Mouse (Mus musculus) embryonic facial prominence, embryonic 11.5 days (tissue): ENCODE measurements at regions not wholly inside any gene's neighbourhood (a gene's known extent, or its start where the extent isn't known, plus 50 kb on each side); places are given as distances from the start of the nearest gene placed in this dataset.
"Not testable (repeated sequence)": the region's sequence is repeated elsewhere in the genome, so short reads cannot be mapped to it uniquely, and the experiment has no call there.

Experiments used
- ATAC-seq: fragments of 200-750 bp; cut with Nextera tagmentation; replicated peaks from 2 replicates; pipeline ENCODE4 v1.8.0; 2017; ENCODE audit warnings: low read depth; ENCODE audit not compliant: insufficient number of reproducible peaks, low FRiP score, low TSS enrichment
- DNase-seq: peaks from one replicate; pipeline ENCODE4 v3.0.0-alpha.2; 2015; ENCODE audit warnings: low spot score
- H3K27ac ChIP-seq: fragments of 300-500 bp; sonication (generic); replicated peaks from 2 replicates; pipeline ENCODE4 v1.5.1; 2014; ENCODE audit warnings: mild to moderate bottlenecking, low read depth, low read length, control low read depth
- H3K27me3 ChIP-seq: fragments of 300-500 bp; sonication (generic); 2 replicates; pipeline ENCODE4 v1.6.1; 2014; ENCODE audit warnings: mild to moderate bottlenecking, low read length, moderate library complexity, mixed read lengths; ENCODE audit not compliant: control insufficient read depth, insufficient read depth
- H3K36me3 ChIP-seq: fragments of 300-500 bp; sonication (generic); replicated peaks from 2 replicates; pipeline ENCODE4 v1.6.1; 2014; ENCODE audit warnings: low read depth, mild to moderate bottlenecking, low read length, moderate library complexity, mixed read lengths; ENCODE audit not compliant: control insufficient read depth, insufficient read depth
- H3K4me1 ChIP-seq: fragments of 300-500 bp; sonication (generic); 2 replicates; pipeline ENCODE4 v1.6.1; 2014; ENCODE audit warnings: low read length, mixed read lengths; ENCODE audit not compliant: control insufficient read depth, insufficient read depth
- H3K4me2 ChIP-seq: fragments of 300-500 bp; sonication (generic); 2 replicates; pipeline ENCODE4 v1.6.1; 2014; ENCODE audit warnings: low read depth, mild to moderate bottlenecking, control low read depth, low read length, moderate library complexity
- H3K4me3 ChIP-seq: fragments of 300-500 bp; sonication (generic); 2 replicates; pipeline ENCODE4 v1.5.1; 2014; ENCODE audit warnings: low read depth, low read length, control low read depth
- H3K9ac ChIP-seq: fragments of 300-500 bp; sonication (generic); replicated peaks from 2 replicates; pipeline ENCODE4 v1.6.1; 2014; ENCODE audit warnings: mild to moderate bottlenecking, control low read depth, low read length
- H3K9me3 ChIP-seq: fragments of 300-500 bp; sonication (generic); replicated peaks from 2 replicates; pipeline ENCODE4 v1.6.1; 2016; ENCODE audit warnings: mild to moderate bottlenecking, low read length, inconsistent platforms, mixed read lengths; ENCODE audit not compliant: control insufficient read depth
- WGBS: fragments of 180-500 bp; shearing (Covaris S2); extraction: QIAGEN DNeasy Blood & Tissue Kit; methylation state at CpG from one replicate; pipeline ENCODE4 v1.1.7; 2014; 5-methylcytosine and 5-hydroxymethylcytosine counted together

DNA sequence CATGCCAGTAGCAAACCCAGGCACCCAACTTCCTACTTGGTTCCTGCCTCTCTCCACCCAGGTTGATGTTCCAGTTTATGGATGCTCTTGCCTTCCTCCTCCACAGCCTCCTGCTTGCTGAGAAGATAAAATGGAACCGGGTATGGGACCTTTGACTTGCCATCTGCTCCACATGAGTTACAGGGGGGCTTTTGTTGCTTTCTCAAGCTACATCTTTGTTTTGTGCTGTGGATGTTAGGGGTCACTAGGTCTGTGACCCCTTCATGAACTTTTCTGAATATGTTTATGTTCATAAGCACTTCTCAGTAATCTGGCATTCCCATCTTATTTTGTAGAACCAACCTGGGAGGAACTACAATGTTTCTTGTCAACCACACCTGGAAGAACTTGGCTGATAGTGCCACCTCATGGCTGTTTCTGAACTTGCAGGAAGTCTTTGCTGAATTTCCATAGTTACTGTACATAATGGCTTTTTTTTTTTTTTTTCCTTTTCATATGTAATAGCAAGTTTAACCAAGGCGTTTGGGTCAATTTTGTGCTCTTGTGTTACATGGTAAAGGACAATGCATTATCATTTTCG lies 234.9 kb upstream of the Vmn1r3 start:
- H3K4me2 ChIP-seq: no peak overlapping the region
- no peaks in the 10 kb centered on the region for H3K9me3 ChIP-seq
- DNase-seq (peak; percentile 25), ATAC-seq (no peak)
- no peak overlapping the region for H3K9ac ChIP-seq
- no peaks in the 10 kb centered on the region for H3K4me1 ChIP-seq
- no peaks in the 10 kb centered on the region for H3K36me3 ChIP-seq
- WGBS: 27% methylated on average over 3 of the region's 3 CpGs
- no peaks in the 10 kb centered on the region for H3K27me3 ChIP-seq
- H3K4me3 ChIP-seq: no peak overlapping the region
- H3K27ac ChIP-seq: no peak overlapping the region

DNA sequence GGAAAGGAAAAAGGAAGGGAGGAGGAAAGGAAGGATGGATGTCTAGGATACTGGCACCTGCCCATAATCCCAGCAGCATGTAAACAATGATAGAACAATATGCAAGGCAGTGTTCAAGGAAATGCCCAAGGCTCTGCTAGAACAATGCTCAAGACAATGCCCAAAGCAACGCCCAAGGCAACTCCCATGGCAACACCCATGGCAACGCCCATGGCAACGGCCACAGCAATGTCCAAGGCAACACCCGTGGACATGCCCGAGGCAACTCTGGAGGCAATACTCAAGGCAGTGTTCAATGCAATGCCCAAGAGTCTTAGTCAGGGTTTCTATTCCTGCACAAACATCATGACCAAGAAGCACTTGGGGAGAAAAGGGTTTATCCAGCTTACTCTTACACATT lies 231.5 kb upstream of the Vmn1r3 start:
- Histone ChIP-seq H3K4me3 (no peak overlapping the region), H3K9me3 (no peaks in the 10 kb centered on the region), H3K27me3 (no peaks in the 10 kb centered on the region), H3K4me1 (no peaks in the 10 kb centered on the region), H3K9ac (no peak overlapping the region), H3K27ac (no peak overlapping the region), H3K4me2 (no peak overlapping the region), H3K36me3 (no peaks in the 10 kb centered on the region)
- WGBS: 80% methylated on average over 5 of the region's 5 CpGs
- no peak for DNase-seq
- no peak for ATAC-seq

DNA sequence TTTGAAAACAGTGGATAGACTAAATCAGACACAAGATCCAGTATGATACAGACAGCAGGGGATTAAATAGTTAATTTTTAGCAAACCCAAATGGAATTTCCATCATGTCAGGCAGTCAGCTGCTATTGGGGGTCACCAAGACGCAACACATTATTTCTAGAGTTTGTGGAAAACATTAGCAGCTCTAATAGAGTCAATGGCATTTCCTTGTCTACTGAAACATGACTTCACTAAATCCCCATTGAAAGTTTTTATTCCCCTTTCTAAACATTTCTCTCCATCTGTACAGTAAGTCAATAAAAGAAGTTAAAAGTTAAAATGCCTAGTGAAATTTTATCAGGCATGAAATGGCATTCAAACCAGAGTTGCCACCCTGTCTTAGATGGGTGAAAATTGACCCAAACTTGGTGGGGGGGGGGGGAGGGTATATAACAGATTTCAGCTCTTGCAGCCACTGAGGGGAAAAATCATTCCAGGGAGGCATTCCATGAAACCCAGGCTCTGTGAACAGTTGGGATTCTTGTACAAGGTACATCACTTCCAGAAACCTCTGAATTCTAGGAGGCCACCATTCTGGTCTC lies 229.4 kb upstream of the Vmn1r3 start:
- WGBS: 62% methylated on average over 1 of the region's 1 CpGs
- H3K4me2 ChIP-seq, H3K36me3 ChIP-seq, H3K27me3 ChIP-seq, ATAC-seq, H3K4me3 ChIP-seq, H3K27ac ChIP-seq, DNase-seq, H3K9ac ChIP-seq, H3K4me1 ChIP-seq, H3K9me3 ChIP-seq: not testable (repeated sequence)

DNA sequence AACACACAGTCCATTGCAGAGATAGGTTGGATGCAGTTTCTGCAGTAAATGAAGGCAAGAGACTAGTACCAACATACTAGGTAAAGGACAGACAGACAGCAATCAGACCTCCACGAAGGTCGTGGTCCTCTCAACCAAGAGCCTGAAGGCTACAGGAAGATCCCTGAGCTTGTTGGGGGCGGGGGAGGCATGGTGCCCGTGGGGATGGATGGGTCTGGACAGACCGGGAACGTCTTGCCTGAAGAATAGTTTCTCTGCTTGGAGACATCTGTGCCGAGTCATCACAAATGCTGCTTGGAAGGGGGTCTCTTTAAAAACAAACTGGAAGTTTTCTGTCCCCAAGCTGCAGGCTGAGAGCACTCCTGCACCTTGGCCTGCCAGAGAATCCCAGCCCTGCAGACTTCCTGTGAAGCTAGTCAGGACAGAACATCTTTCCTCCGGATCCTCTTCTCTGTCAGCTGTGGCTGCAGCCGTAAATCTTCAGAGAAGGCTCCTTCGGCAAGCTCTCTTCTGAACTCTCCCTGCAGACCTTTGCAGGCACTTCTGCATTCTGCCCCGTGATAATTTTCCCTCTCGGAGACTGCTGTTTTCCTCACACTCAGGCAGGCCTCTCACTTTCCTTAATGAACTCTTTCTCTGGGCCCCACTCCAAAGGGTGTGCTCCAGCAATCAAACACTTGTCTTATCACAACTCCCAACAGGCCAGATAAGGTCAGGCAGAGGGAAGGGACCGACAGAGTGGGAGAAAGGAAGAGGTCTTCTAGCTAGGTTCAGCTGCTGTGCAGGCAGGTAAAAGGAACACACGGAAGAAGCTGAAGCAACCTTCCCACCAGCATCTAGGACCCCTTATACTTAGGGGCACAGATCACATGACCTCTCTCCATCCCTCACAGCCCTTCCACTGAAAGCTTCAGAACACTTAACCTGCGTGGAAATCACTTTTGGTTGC lies 228.6 kb upstream of the Vmn1r3 start:
- DNase-seq (no peak), ATAC-seq (no peak)
- H3K9ac ChIP-seq: no peak overlapping the region
- no peaks in the 10 kb centered on the region for H3K4me1 ChIP-seq
- WGBS: 73% methylated on average over 15 of the region's 15 CpGs
- H3K4me2 ChIP-seq: no peak overlapping the region
- H3K9me3 ChIP-seq: no peaks in the 10 kb centered on the region
- H3K36me3 ChIP-seq: no peaks in the 10 kb centered on the region
- no peak overlapping the region for H3K27ac ChIP-seq
- no peak overlapping the region for H3K4me3 ChIP-seq
- H3K27me3 ChIP-seq: no peaks in the 10 kb centered on the region

DNA sequence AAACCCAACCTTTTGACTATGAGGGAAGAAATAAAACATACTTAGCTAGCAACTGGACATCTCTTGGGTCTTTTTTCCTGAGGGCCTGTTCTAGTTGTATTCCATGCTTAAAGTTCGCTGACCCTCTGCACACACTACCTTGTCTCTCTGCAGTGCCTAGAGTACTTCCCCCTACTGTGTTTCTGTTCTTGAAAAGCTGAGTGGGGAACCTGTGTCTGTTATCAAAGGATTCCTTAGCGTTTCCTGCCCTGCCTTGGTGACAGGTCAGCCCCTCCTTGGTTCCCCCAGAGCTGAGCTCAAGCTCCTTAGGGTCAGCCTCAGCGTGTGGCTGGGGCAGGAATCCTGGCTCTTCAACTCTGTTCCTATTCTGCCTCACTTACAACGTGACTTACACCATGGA lies 227.2 kb upstream of the Vmn1r3 start:
- H3K9me3 ChIP-seq, DNase-seq, H3K36me3 ChIP-seq, H3K27ac ChIP-seq, H3K4me2 ChIP-seq, H3K27me3 ChIP-seq, H3K9ac ChIP-seq, H3K4me1 ChIP-seq, ATAC-seq, H3K4me3 ChIP-seq: not testable (repeated sequence)
- 52% methylated on average over 4 of the region's 4 CpGs for WGBS

DNA sequence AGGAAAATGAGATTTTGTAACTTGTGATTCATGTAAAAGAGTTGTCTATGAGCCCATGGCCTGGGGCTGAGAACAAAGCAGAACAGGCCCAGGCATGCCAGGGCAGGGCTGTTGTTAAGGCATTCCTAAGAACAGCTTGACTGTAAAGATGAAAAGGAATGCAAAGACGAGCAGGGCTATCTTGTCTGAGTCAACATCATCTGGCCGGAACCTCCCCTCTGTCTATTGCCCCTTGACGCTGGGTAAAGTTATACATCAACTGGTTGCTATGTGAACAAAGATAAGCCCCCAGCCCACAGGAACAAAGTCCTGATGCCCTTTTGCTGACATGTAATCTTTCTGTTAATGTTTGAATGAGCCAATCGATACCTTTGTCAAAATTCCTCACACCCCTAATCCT lies 217.7 kb upstream of the Vmn1r3 start:
- H3K9me3 ChIP-seq, H3K36me3 ChIP-seq, H3K4me1 ChIP-seq, H3K4me2 ChIP-seq, H3K4me3 ChIP-seq, H3K9ac ChIP-seq, H3K27ac ChIP-seq, ATAC-seq, H3K27me3 ChIP-seq, DNase-seq: not testable (repeated sequence)
- WGBS: 89% methylated on average over 4 of the region's 4 CpGs

DNA sequence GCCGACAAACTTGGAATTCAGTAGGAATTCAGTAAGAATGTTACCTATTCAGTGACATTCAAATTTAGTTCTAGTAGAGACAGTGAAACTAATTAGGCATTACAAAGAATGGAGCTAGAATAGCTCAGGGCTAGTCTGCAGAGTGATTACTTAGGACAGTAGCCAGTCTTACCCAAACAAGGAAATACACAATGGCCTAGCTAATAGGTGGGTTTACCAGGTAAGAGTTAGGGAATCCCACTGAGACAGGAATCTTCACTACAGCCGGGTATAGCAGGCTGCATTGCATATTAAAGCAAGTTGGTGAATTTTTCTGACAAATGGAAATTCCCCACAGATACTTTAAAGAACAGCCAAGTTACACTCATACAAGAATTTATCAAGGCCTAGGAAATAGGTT lies 216.6 kb upstream of the Vmn1r3 start:
- not testable (repeated sequence) for H3K36me3 ChIP-seq, H3K4me1 ChIP-seq, H3K27me3 ChIP-seq, H3K4me2 ChIP-seq, H3K9me3 ChIP-seq, H3K4me3 ChIP-seq, ATAC-seq, H3K27ac ChIP-seq, DNase-seq, H3K9ac ChIP-seq
- WGBS: 66% methylated on average over 2 of the region's 2 CpGs

DNA sequence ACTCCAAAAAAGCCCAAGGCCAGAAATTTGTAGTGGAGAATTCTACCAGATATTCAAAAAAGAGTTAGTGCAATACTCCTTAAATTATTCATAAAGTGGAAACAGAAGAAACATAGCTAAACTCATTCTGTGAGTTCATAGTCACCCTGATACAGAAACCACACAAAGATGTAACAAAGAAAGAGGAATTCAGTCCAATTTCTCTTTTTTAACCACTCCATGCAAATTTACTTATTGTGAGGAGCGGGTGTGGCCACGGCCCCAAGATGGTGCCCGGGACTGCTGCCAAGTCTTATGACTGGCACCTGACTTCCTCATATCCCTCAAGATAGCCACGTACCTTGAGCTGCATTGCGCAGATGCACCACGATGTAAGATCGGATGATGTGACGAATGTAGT lies 206.4 kb upstream of the Vmn1r3 start:
- WGBS: 96% methylated on average over 7 of the region's 8 CpGs
- not testable (repeated sequence) for H3K4me1 ChIP-seq, H3K36me3 ChIP-seq, H3K9ac ChIP-seq, H3K4me3 ChIP-seq, H3K9me3 ChIP-seq, DNase-seq, ATAC-seq, H3K27ac ChIP-seq, H3K27me3 ChIP-seq, H3K4me2 ChIP-seq
